Mouse (Mus musculus): ENCODE results near the gene Pop5.

Pop5 gene

GRCm38 (mm10) chr5:115215273-115216185 is 20.1 kb upstream of the Pop5 start:
- no peak for DNase-seq (ENCODE audit: low read depth)

GRCm38 (mm10) chr5:115217998-115218397 is 17.6 kb upstream of the Pop5 start:
- no peak for DNase-seq (ENCODE audit: low read depth)

GRCm38 (mm10) chr5:115220931-115221640 is 14.6 kb upstream of the Pop5 start:
- no peak for DNase-seq (ENCODE audit: low read depth)

- DNase-seq (ENCODE audit: low read depth) = no peak
These were observed 13.2 kb upstream of the Pop5 start for GRCm38 (mm10) chr5:115222485-115222884.

- no peak for DNase-seq (ENCODE audit: low read depth)
These were observed 4.6 kb upstream of the Pop5 start for GRCm38 (mm10) chr5:115230830-115231551.

GRCm38 (mm10) chr5:115231552-115232120 is 4.0 kb upstream of the Pop5 start:
- DNase-seq (ENCODE audit: low read depth) = no peak

GRCm38 (mm10) chr5:115232516-115232915 is 3.1 kb upstream of the Pop5 start:
- DNase-seq (ENCODE audit: low read depth) = no peak

- DNase-seq (ENCODE audit: low read depth) = no peak
These were observed 2.4 kb upstream of the Pop5 start for GRCm38 (mm10) chr5:115233031-115233780.

- DNase-seq (ENCODE audit: low read depth) = no peak
These were observed 1.1 kb upstream of the Pop5 start for GRCm38 (mm10) chr5:115234519-115234918.

GRCm38 (mm10) chr5:115235323-115235771 is 289 bp upstream of the Pop5 start:
- no peak for DNase-seq (ENCODE audit: low read depth)

- DNase-seq (ENCODE audit: low read depth) = peak; percentile 77
These were observed 2.4 kb downstream of the Pop5 start for GRCm38 (mm10) chr5:115237803-115238728.

GRCm38 (mm10) chr5:115238729-115239195 is 3.1 kb downstream of the Pop5 start:
- DNase-seq (ENCODE audit: low read depth) = no peak

GRCm38 (mm10) chr5:115240191-115240590 is 4.6 kb downstream of the Pop5 start:
- DNase-seq (ENCODE audit: low read depth) = no peak

GRCm38 (mm10) chr5:115255472-115255871 is 19.8 kb downstream of the Pop5 start:
- peak; percentile 36 for DNase-seq (ENCODE audit: low read depth)

GRCm38 (mm10) chr5:115256909-115257546 is 21.4 kb downstream of the Pop5 start:
- no peak for DNase-seq (ENCODE audit: low read depth)

- no peak for DNase-seq (ENCODE audit: low read depth)
These were observed 24.7 kb downstream of the Pop5 start for GRCm38 (mm10) chr5:115260356-115260755.

GRCm38 (mm10) chr5:115261141-115261540 is 25.5 kb downstream of the Pop5 start:
- DNase-seq (ENCODE audit: low read depth) = no peak

- no peak for DNase-seq (ENCODE audit: low read depth)
These were observed 26.2 kb downstream of the Pop5 start for GRCm38 (mm10) chr5:115261880-115262279.

- no peak for DNase-seq (ENCODE audit: low read depth)
These were observed 27.1 kb downstream of the Pop5 start for GRCm38 (mm10) chr5:115262502-115263291.
